Mouse (Mus musculus): ENCODE measurements at regions not wholly inside any gene's neighbourhood (a gene's known extent, or its start where the extent isn't known, plus 50 kb on each side); places are given as distances from the start of the nearest gene placed in this dataset.
A peak's percentile ranks its signal among the peaks of the same experiment; 100 is the strongest.

DNA sequence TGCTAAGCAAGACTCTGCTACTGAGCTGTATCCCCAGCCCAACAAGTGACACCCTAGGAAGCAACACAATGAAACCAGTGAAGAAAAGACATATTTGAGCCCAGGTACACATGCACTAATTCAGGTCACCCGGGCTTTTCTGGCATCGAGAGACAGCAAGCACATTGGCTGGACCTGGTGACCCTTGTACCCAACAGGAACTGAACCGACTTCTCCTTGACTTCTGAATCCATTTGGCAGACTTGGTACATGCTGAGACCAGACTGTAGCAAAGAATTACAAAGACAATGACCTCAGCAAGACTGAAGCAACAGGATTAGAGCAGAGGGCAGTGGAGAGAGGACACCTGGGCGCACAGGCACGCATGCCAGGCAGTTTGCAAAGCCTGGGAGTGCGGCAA lies 79.1 kb downstream of the Sema4f start:
- no peaks in the 10 kb centered on the region for H3K27me3 ChIP-seq (ENCODE audit: control insufficient read depth, insufficient read depth, low read length)
- no peak overlapping the region for H3K27ac ChIP-seq (ENCODE audit: insufficient read depth, low read length)
- no peak for TF ChIP-seq CTCF (IDR thresholded peaks at IDR 0.05; ENCODE audit: borderline replicate concordance, insufficient read depth, low read depth, low read length)
- TF ChIP-seq POLR2A (IDR thresholded peaks at IDR 0.05; ENCODE audit: borderline replicate concordance, insufficient read depth, low read length): no peak
- no peaks in the 10 kb centered on the region; the same call in 1 of the 2 replicates for H3K4me1 ChIP-seq (ENCODE audit: control insufficient read depth, insufficient read depth, low read length)
- no peak overlapping the region for H3K4me3 ChIP-seq (replicated peaks; ENCODE audit: insufficient read depth, low read depth, low read length)
- 70% methylated on average over 6 of the region's 6 CpGs for WGBS
- no peak for DNase-seq

DNA sequence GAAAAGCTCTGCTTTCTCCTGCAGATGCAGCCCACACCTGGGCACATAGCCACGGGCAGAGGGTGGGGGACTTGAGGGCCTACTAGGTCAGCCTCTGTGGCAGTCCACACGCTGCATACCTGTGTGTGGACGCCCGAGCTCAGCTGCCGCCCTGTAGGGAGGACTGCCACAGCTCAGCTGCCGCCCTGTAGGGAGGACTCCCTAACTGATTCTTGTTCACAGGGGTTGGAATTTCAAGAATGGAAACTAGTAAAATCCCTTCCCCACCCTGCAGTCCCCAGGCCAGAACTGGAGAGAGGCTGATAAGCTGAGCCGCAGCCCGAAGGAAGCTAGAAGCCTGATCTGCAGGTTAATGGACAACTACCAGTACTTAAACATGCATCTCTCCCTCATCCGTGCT lies 82.0 kb upstream of the Hk2 start:
- no peak for TF ChIP-seq POLR2A (IDR thresholded peaks at IDR 0.05; ENCODE audit: borderline replicate concordance, insufficient read depth, low read length)
- TF ChIP-seq CTCF (IDR thresholded peaks at IDR 0.05; ENCODE audit: borderline replicate concordance, insufficient read depth, low read depth, low read length): no peak
- WGBS: 94% methylated on average over 9 of the region's 9 CpGs
- H3K4me1 ChIP-seq (ENCODE audit: control insufficient read depth, insufficient read depth, low read length): peaks cover 5% of the 10 kb centered on the region
- DNase-seq: no peak
- no peak overlapping the region for H3K27ac ChIP-seq (ENCODE audit: insufficient read depth, low read length)
- no peaks in the 10 kb centered on the region for H3K27me3 ChIP-seq (ENCODE audit: control insufficient read depth, insufficient read depth, low read length)
- no peak overlapping the region for H3K4me3 ChIP-seq (replicated peaks; ENCODE audit: insufficient read depth, low read depth, low read length)

DNA sequence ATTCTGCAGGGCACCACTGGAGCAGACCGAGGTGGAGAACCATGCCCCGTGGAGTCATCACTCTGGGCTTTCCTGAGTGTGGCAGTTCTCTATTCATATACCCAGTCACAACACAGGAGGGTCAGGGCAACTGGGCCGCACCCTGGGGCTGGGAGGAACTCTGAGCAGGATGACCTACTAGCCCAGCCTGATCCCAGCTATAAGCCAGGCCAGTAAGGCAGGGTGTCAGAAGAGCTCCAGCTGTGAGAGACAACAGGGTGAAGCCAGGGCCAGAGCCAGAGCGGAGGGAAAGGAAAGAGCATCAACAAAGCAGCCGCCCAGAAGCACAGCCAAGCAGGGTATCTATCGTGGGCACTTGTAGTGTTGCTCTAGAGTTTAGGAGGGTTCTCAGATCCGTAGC lies 81.1 kb upstream of the Hk2 start:
- no peak for TF ChIP-seq POLR2A (IDR thresholded peaks at IDR 0.05; ENCODE audit: borderline replicate concordance, insufficient read depth, low read length)
- no peak for TF ChIP-seq CTCF (IDR thresholded peaks at IDR 0.05; ENCODE audit: borderline replicate concordance, insufficient read depth, low read depth, low read length)
- no peak for DNase-seq
- Histone ChIP-seq H3K27me3 (ENCODE audit: control insufficient read depth, insufficient read depth, low read length) (no peaks in the 10 kb centered on the region), H3K27ac (ENCODE audit: insufficient read depth, low read length) (no peak overlapping the region), H3K4me1 (ENCODE audit: control insufficient read depth, insufficient read depth, low read length) (peaks cover 8% of the 10 kb centered on the region), H3K4me3 (replicated peaks; ENCODE audit: insufficient read depth, low read depth, low read length) (no peak overlapping the region)
- 83% methylated on average over 7 of the region's 7 CpGs for WGBS

DNA sequence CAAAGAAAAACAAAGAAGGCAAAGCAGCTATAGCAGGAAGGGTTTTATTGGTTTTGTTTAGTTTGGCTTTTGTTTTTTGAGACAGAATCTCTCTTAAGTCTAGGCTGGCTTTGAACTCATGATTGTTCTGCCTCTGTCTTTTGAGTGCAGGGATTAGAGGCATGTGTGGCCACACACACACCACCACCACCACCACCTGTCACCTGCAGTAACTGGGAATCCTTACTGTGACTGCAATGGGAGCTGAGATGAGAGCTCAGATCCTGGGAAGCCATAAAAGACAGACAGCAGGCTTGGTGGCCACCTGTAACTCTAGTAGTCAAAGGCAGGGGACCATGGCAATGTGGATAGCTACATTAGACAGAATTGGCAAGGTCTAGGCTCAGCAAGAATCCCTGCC lies 80.5 kb upstream of the Hk2 start:
- no peak for DNase-seq
- no peaks in the 10 kb centered on the region for H3K27me3 ChIP-seq (ENCODE audit: control insufficient read depth, insufficient read depth, low read length)
- peaks cover 9% of the 10 kb centered on the region for H3K4me1 ChIP-seq (ENCODE audit: control insufficient read depth, insufficient read depth, low read length)
- H3K27ac ChIP-seq (ENCODE audit: insufficient read depth, low read length): no peak overlapping the region
- no peak for TF ChIP-seq POLR2A (IDR thresholded peaks at IDR 0.05; ENCODE audit: borderline replicate concordance, insufficient read depth, low read length)
- no peak for TF ChIP-seq CTCF (IDR thresholded peaks at IDR 0.05; ENCODE audit: borderline replicate concordance, insufficient read depth, low read depth, low read length)
- no peak overlapping the region for H3K4me3 ChIP-seq (replicated peaks; ENCODE audit: insufficient read depth, low read depth, low read length)

DNA sequence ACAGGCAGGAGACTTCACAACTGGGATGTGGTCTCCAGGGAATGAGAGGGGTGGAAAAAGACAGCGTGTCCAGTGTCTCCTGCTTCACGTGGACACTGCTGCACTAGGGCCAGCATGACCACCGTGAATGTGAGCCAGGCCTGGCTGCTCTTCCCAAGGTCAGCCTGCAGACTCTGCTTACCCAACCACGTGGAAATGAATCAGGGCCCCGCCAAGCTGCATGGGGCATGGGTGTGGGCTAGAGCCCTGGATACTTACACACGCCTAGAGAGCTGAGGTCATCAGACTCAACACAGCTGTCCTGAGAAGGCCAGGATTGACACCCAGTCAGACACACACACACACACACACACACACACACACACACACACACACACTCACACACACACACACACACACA lies 80.1 kb upstream of the Hk2 start:
- TF ChIP-seq POLR2A (IDR thresholded peaks at IDR 0.05; ENCODE audit: borderline replicate concordance, insufficient read depth, low read length) (no peak), CTCF (IDR thresholded peaks at IDR 0.05; ENCODE audit: borderline replicate concordance, insufficient read depth, low read depth, low read length) (no peak)
- no peaks in the 10 kb centered on the region for H3K27me3 ChIP-seq (ENCODE audit: control insufficient read depth, insufficient read depth, low read length)

DNA sequence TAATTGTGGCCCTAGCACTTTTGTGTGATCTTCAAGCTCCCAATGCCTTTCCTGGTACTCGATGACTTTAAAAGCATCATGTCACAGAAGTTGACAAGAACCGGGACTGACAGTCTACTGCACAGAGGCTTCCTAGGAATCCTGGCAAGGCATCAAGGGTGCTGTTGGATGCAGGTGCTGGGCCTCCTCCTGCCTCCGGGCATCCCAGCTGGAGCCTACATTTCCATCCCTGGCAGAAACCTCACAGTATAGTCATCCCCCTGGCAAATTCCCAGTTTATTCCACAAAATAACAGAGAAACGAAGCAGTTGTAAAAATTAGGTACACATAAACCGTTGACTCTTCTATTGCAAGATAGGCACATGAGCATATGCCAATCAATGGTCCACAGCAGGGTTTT lies 78.8 kb upstream of the Hk2 start:
- TF ChIP-seq CTCF (IDR thresholded peaks at IDR 0.05; ENCODE audit: borderline replicate concordance, insufficient read depth, low read depth, low read length): no peak
- TF ChIP-seq POLR2A (IDR thresholded peaks at IDR 0.05; ENCODE audit: borderline replicate concordance, insufficient read depth, low read length): no peak
- Histone ChIP-seq H3K4me3 (replicated peaks; ENCODE audit: insufficient read depth, low read depth, low read length) (no peak overlapping the region), H3K27me3 (ENCODE audit: control insufficient read depth, insufficient read depth, low read length) (no peaks in the 10 kb centered on the region), H3K4me1 (ENCODE audit: control insufficient read depth, insufficient read depth, low read length) (peaks cover 9% of the 10 kb centered on the region), H3K27ac (ENCODE audit: insufficient read depth, low read length) (no peak overlapping the region)
- 11% methylated on average over 5 of the region's 5 CpGs for WGBS
- peak in 1 of 2 experiments; percentile 38 for DNase-seq

More for the DNA sequence above, 80.1 kb upstream of the Hk2 start:
- peak in 1 of 2 experiments; percentile 7 for DNase-seq
- Histone ChIP-seq H3K27ac (ENCODE audit: insufficient read depth, low read length) (no peak overlapping the region), H3K4me3 (replicated peaks; ENCODE audit: insufficient read depth, low read depth, low read length) (no peak overlapping the region), H3K4me1 (ENCODE audit: control insufficient read depth, insufficient read depth, low read length) (peaks cover 9% of the 10 kb centered on the region)
- WGBS: 54% methylated on average over 6 of the region's 6 CpGs

DNA sequence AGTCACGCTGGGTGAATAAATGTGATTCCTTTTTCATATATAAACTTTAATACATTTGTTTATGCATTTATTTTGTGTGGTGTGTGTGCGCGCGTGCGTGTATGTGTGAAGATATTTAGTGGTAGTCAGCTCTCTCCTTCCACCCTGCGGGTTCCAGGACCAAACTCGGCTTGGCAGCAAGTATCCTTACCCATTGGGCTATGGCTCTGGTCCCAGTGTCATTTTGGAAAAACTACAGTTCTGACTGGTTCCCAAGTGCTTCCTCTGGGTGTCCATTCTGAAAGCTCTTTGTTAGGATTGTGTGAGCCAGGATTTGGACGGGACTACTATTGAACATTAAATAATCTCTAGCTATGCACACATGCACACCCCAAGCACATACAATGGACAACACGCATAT lies 76.3 kb upstream of the Hk2 start:
- peak in 1 of 2 experiments; percentile 42 for DNase-seq
- H3K27ac ChIP-seq (ENCODE audit: insufficient read depth, low read length): no peak overlapping the region
- WGBS: 30% methylated on average over 9 of the region's 9 CpGs
- no peaks in the 10 kb centered on the region; the same call in 1 of the 2 replicates for H3K27me3 ChIP-seq (ENCODE audit: control insufficient read depth, insufficient read depth, low read length)
- TF ChIP-seq CTCF (IDR thresholded peaks at IDR 0.05; ENCODE audit: borderline replicate concordance, insufficient read depth, low read depth, low read length) (no peak), POLR2A (IDR thresholded peaks at IDR 0.05; ENCODE audit: borderline replicate concordance, insufficient read depth, low read length) (no peak)
- no peak overlapping the region for H3K4me3 ChIP-seq (replicated peaks; ENCODE audit: insufficient read depth, low read depth, low read length)
- peaks cover 9% of the 10 kb centered on the region for H3K4me1 ChIP-seq (ENCODE audit: control insufficient read depth, insufficient read depth, low read length)

DNA sequence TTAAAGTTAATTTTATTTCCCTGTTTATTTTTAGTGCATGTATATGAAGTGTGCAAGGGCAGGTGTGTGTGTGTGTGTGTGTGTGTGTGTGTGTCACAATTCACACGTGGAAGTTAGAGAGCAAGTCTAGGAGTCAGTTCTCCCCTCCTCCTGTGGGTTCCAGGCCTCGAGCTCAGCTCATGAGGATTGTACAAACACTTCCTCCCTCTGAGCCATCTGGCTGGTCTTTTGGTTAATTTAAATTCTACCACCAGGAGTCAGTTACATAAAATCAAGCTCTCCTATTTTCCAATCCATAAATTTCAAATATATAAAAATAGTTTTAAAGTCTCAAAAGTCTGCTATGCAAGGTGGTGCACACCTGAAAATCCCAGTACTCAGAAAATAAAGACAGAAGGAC lies 73.3 kb upstream of the Hk2 start:
- TF ChIP-seq POLR2A (IDR thresholded peaks at IDR 0.05; ENCODE audit: borderline replicate concordance, insufficient read depth, low read length): no peak
- no peak for TF ChIP-seq CTCF (IDR thresholded peaks at IDR 0.05; ENCODE audit: borderline replicate concordance, insufficient read depth, low read depth, low read length)
- peaks cover 4% of the 10 kb centered on the region for H3K4me1 ChIP-seq (ENCODE audit: control insufficient read depth, insufficient read depth, low read length)
- H3K27me3 ChIP-seq (ENCODE audit: control insufficient read depth, insufficient read depth, low read length): no peaks in the 10 kb centered on the region; the same call in 1 of the 2 replicates
- 48% methylated on average over 2 of the region's 2 CpGs for WGBS
- no peak overlapping the region for H3K27ac ChIP-seq (ENCODE audit: insufficient read depth, low read length)
- H3K4me3 ChIP-seq (replicated peaks; ENCODE audit: insufficient read depth, low read depth, low read length): no peak overlapping the region
- no peak for DNase-seq

All from cerebellum, adult 2 months (tissue).